Mouse (Mus musculus) cerebellum, adult 2 months (tissue): Measurements from ENCODE around the gene Apom.

Experiments
- CTCF ChIP-seq: fragments of 200-500 bp; IDR thresholded peaks from 2 replicates; pipeline ENCODE4 v1.5.1; 2011; ENCODE audit warnings: low read depth, mild to moderate bottlenecking, control low read depth, low read length, moderate library complexity, borderline replicate concordance; ENCODE audit not compliant: insufficient read depth
- POLR2A ChIP-seq: fragments of 200-500 bp; IDR thresholded peaks from 2 replicates; pipeline ENCODE4 v1.6.1; 2011; ENCODE audit warnings: low read length, control low read depth, borderline replicate concordance; ENCODE audit not compliant: insufficient read depth

- TF ChIP-seq POLR2A (no peak), CTCF (no peak)
These were observed at the start of gene Apom for GRCm38 (mm10) chr17:35131500-35132173.
